Mouse (Mus musculus) testis, adult 10 weeks (tissue): Measurements from ENCODE around the gene Ccnyl1. TPM values are rescaled to one million over a fixed set of nuclear protein-coding genes. Genes with fewer than 3 reads are reported as not detected.

Source experiments
- polyA plus RNA-seq: library from polyadenylated mRNA; stranded (reverse); fragments of 350-450 nt; fragmentation: Illumina TruSeq; extraction: RNeasy Lipid Tissue Mini Kit (QIAGEN cat#74804); gene quantifications from one replicate; pipeline ENCODE4 v1.2.3, GENCODE M21; 2014; ENCODE audit warnings: low read depth, low replicate concordance

Ccnyl1 gene
- polyA plus RNA-seq = 374 TPM

DNA sequence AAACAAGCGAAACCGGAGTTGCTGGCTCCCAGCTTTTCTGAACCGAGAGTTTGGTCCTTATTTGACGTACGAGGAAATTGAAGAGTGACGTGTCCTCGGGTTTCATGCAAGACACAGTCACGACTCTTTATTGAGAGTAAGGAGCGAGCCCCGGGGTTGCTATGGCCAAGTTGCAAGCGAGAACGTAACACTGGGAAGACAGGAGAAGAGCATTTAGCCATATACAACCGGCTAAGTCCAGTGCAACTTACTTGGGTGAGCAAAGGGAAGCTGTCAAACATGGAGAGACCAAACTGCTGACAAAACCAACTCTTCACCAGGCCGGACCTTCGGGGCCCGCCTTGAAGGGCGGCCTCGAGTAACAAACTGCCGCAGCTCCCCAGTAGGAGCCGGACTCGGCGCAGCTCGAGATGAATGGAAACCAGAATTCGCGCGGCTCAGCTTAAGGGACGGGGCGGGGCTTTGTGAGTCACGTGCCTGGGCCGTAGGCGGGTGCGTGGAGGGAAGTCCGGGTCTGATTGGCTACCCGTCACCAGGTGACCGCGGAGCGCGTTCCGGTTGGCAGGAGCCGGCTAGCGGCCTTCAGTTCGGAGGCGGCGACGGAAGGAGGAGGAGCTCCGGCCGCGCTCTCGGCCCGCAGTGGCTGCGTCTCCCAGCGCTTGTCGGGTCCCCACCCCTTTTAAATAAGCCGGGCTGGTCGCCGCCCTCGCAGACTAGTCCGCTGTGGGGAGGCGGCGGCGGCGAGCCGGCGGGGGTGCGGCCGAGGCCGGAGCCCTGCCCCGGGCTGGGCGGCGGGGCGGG is at the start of gene Ccnyl1:
Gene Ccnyl1 (plus strand): TSS at position 243 of the 801 bp plus-strand sequence.

DNA sequence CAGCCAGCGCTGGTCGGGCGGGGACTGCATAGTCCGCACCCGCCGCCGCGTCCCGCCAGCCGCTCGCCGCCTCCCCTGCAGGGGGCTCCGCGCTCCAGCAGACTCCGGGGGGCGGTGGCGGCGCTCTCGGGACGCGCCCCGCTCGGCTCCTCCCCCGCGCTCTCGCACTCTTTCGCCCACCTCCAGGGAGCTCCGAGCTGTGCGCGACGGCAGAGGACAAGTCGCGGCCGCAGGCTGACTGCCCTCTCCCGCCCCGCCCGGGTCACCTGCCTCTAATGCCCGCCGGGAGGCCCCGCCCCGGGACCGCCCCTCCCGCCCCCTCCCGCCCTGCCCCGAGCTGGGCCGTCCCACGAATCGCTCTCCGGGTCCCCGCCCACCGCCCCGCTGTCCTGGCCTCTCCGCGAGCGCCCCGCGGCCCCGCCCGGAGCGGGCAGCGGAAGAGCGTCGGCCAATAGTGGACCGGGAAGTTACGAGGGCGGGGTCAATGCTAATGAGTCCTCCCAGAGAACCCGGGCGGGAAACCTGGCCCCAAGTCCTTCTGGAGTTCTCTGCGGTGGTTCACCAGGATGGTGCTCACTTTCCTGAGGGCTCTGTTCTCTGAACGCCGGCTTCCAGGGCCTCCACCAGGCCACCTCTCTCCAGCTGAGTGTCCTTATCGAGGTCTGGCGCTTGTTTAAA is 47.4 kb downstream of the Ccnyl1 start, which contains the start of gene Fzd5:
Gene Fzd5 (minus strand): TSS at position 250 of the 678 bp plus-strand sequence.

Other genes starting within 250 kb of the Ccnyl1 start
- 18.3 TPM for gene Creb1, start 157.8 kb upstream of the Ccnyl1 start, polyA plus RNA-seq
- 5.2 TPM for gene Mettl21a, start 73.2 kb upstream of the Ccnyl1 start, polyA plus RNA-seq
- 0.97 TPM for gene Fzd5, start 47.3 kb downstream of the Ccnyl1 start, polyA plus RNA-seq